Mouse (Mus musculus): Measurements from ENCODE around the gene Otos. TPM values are rescaled to one million over a fixed set of nuclear protein-coding genes. Genes with fewer than 3 reads are reported as not detected.

The Otos gene
- polyA plus RNA-seq, 1 experiment from 2014 or later, result 0.33 TPM

DNA sequence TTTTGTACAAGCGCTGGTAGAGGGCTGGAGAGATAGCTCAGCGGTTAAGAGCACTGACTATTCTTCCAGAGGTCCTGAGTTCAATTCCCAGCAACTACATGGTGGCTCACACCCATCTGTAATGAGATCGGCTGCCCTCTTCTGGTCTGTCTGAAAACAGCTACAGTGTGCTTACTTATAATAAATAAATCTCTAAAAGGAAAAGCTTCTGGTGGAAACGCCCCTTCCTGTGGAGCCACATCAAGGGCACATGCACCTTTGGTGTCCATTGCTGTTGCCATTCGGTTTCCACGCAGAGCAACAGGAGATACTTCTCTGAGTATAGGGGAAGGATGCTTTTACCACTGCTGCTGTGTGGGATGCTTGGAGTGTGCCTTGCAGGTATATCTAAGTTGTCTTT, 15.7 kb downstream of the Otos start:
- Histone ChIP-seq H3K9me3 (ENCODE audit: control insufficient read depth, low read length) (no peaks in the 10 kb centered on the region), H3K27me3 (replicated peaks; ENCODE audit: control insufficient read depth, insufficient read depth, low read length) (0 out of 2 replicates have a peak, but pooled peaks cover 3% of the 10 kb centered on the region), H3K9ac (replicated peaks; ENCODE audit: low read depth, low read length) (no peak overlapping the region), H3K4me3 (replicated peaks; ENCODE audit: low read length) (no peak overlapping the region), H3K27ac (ENCODE audit: low read length) (no peak overlapping the region), H3K36me3 (ENCODE audit: control insufficient read depth, insufficient read depth) (peaks cover 10% of the 10 kb centered on the region), H3K4me2 (ENCODE audit: low read length) (no peak overlapping the region), H3K4me1 (replicated peaks; ENCODE audit: control insufficient read depth, insufficient read depth, low read length) (no peaks in the 10 kb centered on the region)
- no peak for ATAC-seq
- 74% methylated on average over 6 of the region's 6 CpGs for WGBS

DNA sequence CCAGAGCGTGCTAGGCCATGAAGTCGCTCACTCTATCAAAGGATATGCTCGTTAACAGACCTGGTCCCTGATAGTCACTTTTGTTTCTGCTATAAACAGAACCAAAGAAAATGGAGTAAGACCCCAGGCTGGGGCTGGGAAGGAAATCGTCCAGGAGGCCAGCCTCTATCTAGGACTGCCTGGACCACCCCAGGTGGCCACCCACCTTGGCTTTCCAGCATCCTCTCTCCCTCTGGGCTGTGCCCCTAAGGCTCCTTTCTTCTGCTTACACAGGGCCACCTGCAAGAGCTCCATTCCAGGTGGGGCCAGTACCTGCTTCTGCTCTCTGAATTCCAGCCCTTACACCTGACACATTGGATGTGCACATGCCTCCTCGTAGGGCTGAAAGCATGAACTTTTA, 16.4 kb downstream of the Otos start:
- no peak overlapping the region for H3K4me3 ChIP-seq (replicated peaks; ENCODE audit: low read length)
- H3K9me3 ChIP-seq (ENCODE audit: control insufficient read depth, low read length), result no peaks in the 10 kb centered on the region
- no peaks in the 10 kb centered on the region for H3K4me1 ChIP-seq (replicated peaks; ENCODE audit: control insufficient read depth, insufficient read depth, low read length)
- no peak overlapping the region for H3K4me2 ChIP-seq (ENCODE audit: low read length)
- 0 out of 2 replicates have a peak, but pooled peaks cover 3% of the 10 kb centered on the region for H3K27me3 ChIP-seq (replicated peaks; ENCODE audit: control insufficient read depth, insufficient read depth, low read length)
- no peak overlapping the region for H3K9ac ChIP-seq (replicated peaks; ENCODE audit: low read depth, low read length)
- WGBS, result 54% methylated on average over 5 of the region's 5 CpGs
- no peak overlapping the region for H3K27ac ChIP-seq (ENCODE audit: low read length)
- no peak for ATAC-seq
- peaks cover 10% of the 10 kb centered on the region for H3K36me3 ChIP-seq (ENCODE audit: control insufficient read depth, insufficient read depth)

DNA sequence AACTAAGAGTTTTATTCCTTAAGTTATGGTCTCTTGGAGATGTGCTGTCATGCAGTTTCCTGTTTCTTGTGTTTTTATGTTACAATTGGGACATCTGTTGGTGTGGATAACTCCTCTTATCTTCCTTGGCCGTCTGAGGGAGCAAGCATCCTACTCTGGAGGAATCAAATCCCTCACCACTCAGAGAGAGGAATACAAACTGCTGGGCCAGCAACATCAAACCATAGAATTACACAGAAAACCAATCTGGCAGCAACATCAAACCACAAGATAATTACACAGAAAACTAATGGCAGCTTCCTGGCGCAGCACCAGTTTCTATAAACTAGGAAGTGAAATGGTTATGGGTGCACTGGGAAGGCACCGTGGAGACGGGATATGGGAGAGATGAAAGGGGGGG, 20.4 kb downstream of the Otos start:
- WGBS, result 70% methylated on average over 4 of the region's 4 CpGs
- Histone ChIP-seq H3K9ac (replicated peaks; ENCODE audit: low read depth, low read length) (no peak overlapping the region), H3K9me3 (ENCODE audit: control insufficient read depth, low read length) (no peaks in the 10 kb centered on the region), H3K27me3 (replicated peaks; ENCODE audit: control insufficient read depth, insufficient read depth, low read length) (0 out of 2 replicates have a peak, but pooled peaks cover 5% of the 10 kb centered on the region), H3K4me3 (replicated peaks; ENCODE audit: low read length) (no peak overlapping the region), H3K27ac (ENCODE audit: low read length) (no peak overlapping the region), H3K4me1 (replicated peaks; ENCODE audit: control insufficient read depth, insufficient read depth, low read length) (no peaks in the 10 kb centered on the region), H3K36me3 (ENCODE audit: control insufficient read depth, insufficient read depth) (no peaks in the 10 kb centered on the region), H3K4me2 (ENCODE audit: low read length) (no peak overlapping the region)
- ATAC-seq, result no peak

DNA sequence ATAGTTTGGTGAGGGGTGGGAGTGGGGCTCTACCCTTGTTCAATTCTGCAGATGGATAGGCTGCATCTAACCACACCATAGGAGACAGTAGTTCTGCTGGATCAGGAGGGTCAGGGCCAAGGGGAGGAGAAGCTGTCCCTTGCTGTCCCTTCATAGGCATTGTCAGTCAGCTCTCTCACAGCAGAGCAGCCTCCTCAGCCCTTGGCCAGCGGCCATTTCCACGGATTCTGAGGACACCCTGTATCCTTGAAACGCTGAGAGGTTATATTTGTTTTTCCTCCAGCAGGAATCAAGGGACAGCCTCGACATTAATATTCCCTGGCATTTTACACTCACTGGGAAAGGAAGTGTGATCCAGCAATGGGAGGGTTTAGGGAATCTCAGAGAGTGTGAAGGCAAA, 30.3 kb downstream of the Otos start:
- no peak for ATAC-seq
- H3K27me3 ChIP-seq (replicated peaks; ENCODE audit: control insufficient read depth, insufficient read depth, low read length), result no peaks in the 10 kb centered on the region
- no peak overlapping the region for H3K4me3 ChIP-seq (replicated peaks; ENCODE audit: low read length)
- H3K36me3 ChIP-seq (ENCODE audit: control insufficient read depth, insufficient read depth), result no peaks in the 10 kb centered on the region
- no peak overlapping the region for H3K27ac ChIP-seq (ENCODE audit: low read length)
- no peaks in the 10 kb centered on the region for H3K9me3 ChIP-seq (ENCODE audit: control insufficient read depth, low read length)
- H3K4me2 ChIP-seq (ENCODE audit: low read length), result no peak overlapping the region
- no peak overlapping the region for H3K9ac ChIP-seq (replicated peaks; ENCODE audit: low read depth, low read length)
- H3K4me1 ChIP-seq (replicated peaks; ENCODE audit: control insufficient read depth, insufficient read depth, low read length), result peaks cover under 1% of the 10 kb centered on the region; the same call in 1 of the 2 replicates
- 75% methylated on average over 4 of the region's 4 CpGs for WGBS

DNA sequence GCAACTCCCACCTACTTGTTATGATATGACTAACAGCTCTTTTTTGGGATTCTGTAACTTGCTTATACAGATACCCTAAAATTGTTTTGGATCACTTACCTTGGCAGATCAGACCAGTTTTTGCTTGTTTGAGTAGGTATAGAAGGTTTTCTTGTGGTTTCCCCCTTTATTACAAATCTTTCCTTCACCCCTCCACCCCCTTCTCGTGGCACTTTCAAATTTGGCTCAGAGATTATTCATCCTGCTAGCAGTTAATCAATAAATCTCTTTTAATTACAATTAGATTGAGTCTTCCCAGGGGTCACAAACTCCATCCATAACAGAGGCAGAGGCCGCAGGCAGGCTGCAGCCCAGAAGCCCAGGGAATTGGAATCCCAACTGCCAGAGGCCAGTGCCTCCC, 31.2 kb downstream of the Otos start, which contains the start of gene Olfr12:
TSS of gene Olfr12 (plus strand) at position 301 of the 400 bp plus-strand sequence.
- 57% methylated on average over 2 of the region's 2 CpGs for WGBS
- peaks cover 2% of the 10 kb centered on the region; the same call in 1 of the 2 replicates for H3K4me1 ChIP-seq (replicated peaks; ENCODE audit: control insufficient read depth, insufficient read depth, low read length)
- no peak within 1 kb of the TSS for H3K4me2 ChIP-seq (ENCODE audit: low read length)
- no peaks in the 10 kb centered on the region for H3K36me3 ChIP-seq (ENCODE audit: control insufficient read depth, insufficient read depth)
- H3K9ac ChIP-seq (replicated peaks; ENCODE audit: low read depth, low read length), result no peak within 1 kb of the TSS
- no peaks in the 10 kb centered on the region for H3K9me3 ChIP-seq (ENCODE audit: control insufficient read depth, low read length)
- ATAC-seq, result no peak
- no peak within 1 kb of the TSS for H3K27ac ChIP-seq (ENCODE audit: low read length)
- H3K27me3 ChIP-seq (replicated peaks; ENCODE audit: control insufficient read depth, insufficient read depth, low read length), result no peaks in the 10 kb centered on the region
- no peak within 1 kb of the TSS for H3K4me3 ChIP-seq (replicated peaks; ENCODE audit: low read length)

DNA sequence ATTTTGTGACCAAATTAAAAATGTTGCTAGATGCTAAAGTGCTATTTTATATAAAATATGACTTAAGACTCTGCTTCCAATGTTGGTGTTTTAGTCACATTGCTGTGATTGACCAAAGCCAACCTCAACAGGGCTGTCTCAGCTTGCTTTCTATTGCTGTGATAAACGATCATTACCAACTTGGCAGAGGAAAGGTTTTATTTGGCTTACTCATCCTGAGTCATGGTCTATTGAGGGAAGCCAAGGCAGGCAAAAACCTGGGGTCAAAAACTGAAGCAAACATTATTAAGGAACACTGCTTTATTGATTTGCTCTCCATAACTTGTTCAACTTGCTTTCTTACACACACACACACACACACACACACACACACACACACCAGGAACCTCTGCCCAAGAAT, 32.6 kb downstream of the Otos start:
- WGBS, result 74% methylated on average over 1 of the region's 1 CpGs
- Histone ChIP-seq H3K36me3 (ENCODE audit: control insufficient read depth, insufficient read depth) (no peaks in the 10 kb centered on the region), H3K4me1 (replicated peaks; ENCODE audit: control insufficient read depth, insufficient read depth, low read length) (peaks cover 2% of the 10 kb centered on the region; the same call in 1 of the 2 replicates), H3K27me3 (replicated peaks; ENCODE audit: control insufficient read depth, insufficient read depth, low read length) (no peaks in the 10 kb centered on the region), H3K4me2 (ENCODE audit: low read length) (no peak overlapping the region), H3K9me3 (ENCODE audit: control insufficient read depth, low read length) (no peaks in the 10 kb centered on the region), H3K4me3 (replicated peaks; ENCODE audit: low read length) (no peak overlapping the region), H3K9ac (replicated peaks; ENCODE audit: low read depth, low read length) (no peak overlapping the region), H3K27ac (ENCODE audit: low read length) (no peak overlapping the region)
- no peak for ATAC-seq

DNA sequence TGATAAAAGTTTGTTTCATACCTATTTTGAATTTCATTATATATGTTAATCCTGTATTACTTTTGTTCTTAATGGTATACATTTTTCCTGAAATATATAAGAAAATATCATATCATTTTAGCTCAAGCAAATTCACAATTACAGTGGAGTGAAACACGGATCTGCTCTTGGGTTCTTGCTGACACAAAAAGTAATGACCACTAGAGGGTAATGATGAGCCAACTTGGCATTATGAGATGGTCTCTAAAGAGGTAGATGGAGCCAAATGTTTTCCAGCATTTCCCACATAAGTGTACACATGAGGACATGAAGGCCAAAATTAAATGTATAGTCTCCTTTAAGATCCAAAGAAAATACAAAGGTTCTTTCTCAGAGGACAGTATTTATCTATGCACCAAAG, 34.1 kb downstream of the Otos start:
- no peaks in the 10 kb centered on the region for H3K36me3 ChIP-seq (ENCODE audit: control insufficient read depth, insufficient read depth)
- H3K4me3 ChIP-seq (replicated peaks; ENCODE audit: low read length), result no peak overlapping the region
- H3K27me3 ChIP-seq (replicated peaks; ENCODE audit: control insufficient read depth, insufficient read depth, low read length), result no peaks in the 10 kb centered on the region
- H3K4me1 ChIP-seq (replicated peaks; ENCODE audit: control insufficient read depth, insufficient read depth, low read length), result peaks cover 2% of the 10 kb centered on the region; the same call in 1 of the 2 replicates
- H3K4me2 ChIP-seq (ENCODE audit: low read length), result no peak overlapping the region
- no peak overlapping the region for H3K9ac ChIP-seq (replicated peaks; ENCODE audit: low read depth, low read length)
- H3K27ac ChIP-seq (ENCODE audit: low read length), result no peak overlapping the region
- ATAC-seq, result no peak
- H3K9me3 ChIP-seq (ENCODE audit: control insufficient read depth, low read length), result no peaks in the 10 kb centered on the region
- 3% methylated on average over 1 of the region's 1 CpGs for WGBS

DNA sequence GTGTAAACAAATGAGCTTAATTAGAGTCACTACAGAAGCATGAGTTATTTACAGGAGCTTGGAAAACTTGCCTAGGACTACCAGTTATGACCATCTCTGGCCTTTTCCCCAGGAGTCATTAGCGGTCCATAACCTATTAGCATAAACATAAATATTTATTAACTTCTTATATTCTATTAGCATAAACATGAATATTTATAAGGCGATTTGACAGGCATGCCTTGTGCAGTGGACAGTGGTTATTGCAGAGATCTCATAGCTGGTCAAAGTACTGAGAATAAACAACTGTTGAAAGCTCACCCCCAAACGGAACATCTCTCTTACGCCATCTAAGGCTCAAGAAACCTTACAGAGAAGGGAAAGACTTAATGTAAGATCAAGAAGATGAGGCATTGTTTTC, 35.5 kb downstream of the Otos start:
- H3K4me3 ChIP-seq (replicated peaks; ENCODE audit: low read length), result no peak overlapping the region
- H3K9ac ChIP-seq (replicated peaks; ENCODE audit: low read depth, low read length), result no peak overlapping the region
- no peak overlapping the region for H3K4me2 ChIP-seq (ENCODE audit: low read length)
- no peaks in the 10 kb centered on the region for H3K9me3 ChIP-seq (ENCODE audit: control insufficient read depth, low read length)
- WGBS, result 31% methylated on average over 4 of the region's 4 CpGs
- no peaks in the 10 kb centered on the region for H3K27me3 ChIP-seq (replicated peaks; ENCODE audit: control insufficient read depth, insufficient read depth, low read length)
- no peak overlapping the region for H3K27ac ChIP-seq (ENCODE audit: low read length)
- peaks cover 2% of the 10 kb centered on the region; the same call in 1 of the 2 replicates for H3K4me1 ChIP-seq (replicated peaks; ENCODE audit: control insufficient read depth, insufficient read depth, low read length)
- H3K36me3 ChIP-seq (ENCODE audit: control insufficient read depth, insufficient read depth), result no peaks in the 10 kb centered on the region
- no peak for ATAC-seq

DNA sequence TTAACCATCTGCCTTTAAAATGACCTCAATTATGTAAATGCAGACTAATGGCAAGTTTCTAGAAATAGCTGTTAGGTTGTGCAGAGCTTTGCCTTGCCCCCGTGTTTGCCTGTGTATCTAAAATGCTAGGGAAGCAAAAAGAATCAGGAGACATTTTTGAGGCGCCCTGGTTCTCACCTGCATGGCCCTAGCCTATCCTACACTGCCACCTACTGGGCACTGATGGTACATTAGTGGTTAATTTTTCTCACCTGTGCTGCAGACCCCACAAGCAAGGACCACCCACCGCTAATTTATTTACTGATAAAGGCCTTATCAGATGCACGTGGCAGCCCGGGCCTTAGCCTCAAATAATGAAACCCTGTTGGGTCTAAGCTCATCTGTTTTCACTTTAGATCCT, 37.6 kb downstream of the Otos start:
- ATAC-seq, result no peak

DNA sequence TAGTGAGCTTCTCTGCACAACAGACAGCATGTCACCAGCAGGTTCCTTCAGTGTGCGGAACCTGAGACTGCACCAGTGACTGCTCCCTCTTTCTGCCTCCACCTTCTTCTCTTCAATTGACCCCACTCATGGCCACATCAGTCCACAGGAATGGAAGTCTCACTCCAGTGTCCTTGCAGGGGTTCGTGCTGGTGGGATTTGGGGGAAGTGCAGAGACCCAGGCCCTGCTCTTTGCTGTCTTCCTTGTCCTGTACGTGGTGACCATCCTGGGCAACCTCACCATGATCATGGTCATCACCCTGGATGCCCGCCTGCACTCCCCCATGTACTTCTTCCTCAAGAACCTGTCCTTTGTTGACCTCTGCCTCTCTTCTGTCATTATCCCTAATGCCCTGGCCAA, 40.9 kb downstream of the Otos start:
- no peaks in the 10 kb centered on the region for H3K9me3 ChIP-seq (ENCODE audit: control insufficient read depth, low read length)
- no peaks in the 10 kb centered on the region for H3K4me1 ChIP-seq (replicated peaks; ENCODE audit: control insufficient read depth, insufficient read depth, low read length)
- no peak overlapping the region for H3K4me2 ChIP-seq (ENCODE audit: low read length)
- H3K27me3 ChIP-seq (replicated peaks; ENCODE audit: control insufficient read depth, insufficient read depth, low read length), result no peaks in the 10 kb centered on the region
- 84% methylated on average over 4 of the region's 4 CpGs for WGBS
- H3K27ac ChIP-seq (ENCODE audit: low read length), result no peak overlapping the region
- H3K9ac ChIP-seq (replicated peaks; ENCODE audit: low read depth, low read length), result no peak overlapping the region
- no peak overlapping the region for H3K4me3 ChIP-seq (replicated peaks; ENCODE audit: low read length)
- ATAC-seq, result no peak
- no peaks in the 10 kb centered on the region for H3K36me3 ChIP-seq (ENCODE audit: control insufficient read depth, insufficient read depth)

More for the DNA sequence above, 37.6 kb downstream of the Otos start:
- H3K4me1 ChIP-seq (replicated peaks; ENCODE audit: control insufficient read depth, insufficient read depth, low read length), result peaks cover 2% of the 10 kb centered on the region; the same call in 1 of the 2 replicates
- 7% methylated on average over 5 of the region's 5 CpGs for WGBS
- H3K9ac ChIP-seq (replicated peaks; ENCODE audit: low read depth, low read length), result no peak overlapping the region
- no peak overlapping the region for H3K27ac ChIP-seq (ENCODE audit: low read length)
- H3K4me2 ChIP-seq (ENCODE audit: low read length), result no peak overlapping the region
- no peak overlapping the region for H3K4me3 ChIP-seq (replicated peaks; ENCODE audit: low read length)
- H3K27me3 ChIP-seq (replicated peaks; ENCODE audit: control insufficient read depth, insufficient read depth, low read length), result no peaks in the 10 kb centered on the region
- H3K9me3 ChIP-seq (ENCODE audit: control insufficient read depth, low read length), result no peaks in the 10 kb centered on the region
- H3K36me3 ChIP-seq (ENCODE audit: control insufficient read depth, insufficient read depth), result no peaks in the 10 kb centered on the region

All from forebrain, embryonic 16.5 days (tissue).